Mouse (Mus musculus) stomach, embryonic 15.5 days (tissue): ENCODE data around the gene Gpnmb. TPM values are rescaled to one million over a fixed set of nuclear protein-coding genes. Genes with fewer than 3 reads are reported as not detected.

ENCODE experiments used
- ATAC-seq: fragments of 200-750 bp; cut with Nextera tagmentation; 2 replicates; pipeline ENCODE4 v1.8.0; 2017; ENCODE audit warnings: low read depth, moderate number of reproducible peaks, moderate TSS enrichment; ENCODE audit not compliant: insufficient read depth, low FRiP score
- H3K27ac ChIP-seq: fragments of 300-500 bp; sonication (generic); 2 replicates; pipeline ENCODE4 v1.5.1; 2015; ENCODE audit warnings: mild to moderate bottlenecking, inconsistent platforms
- H3K27me3 ChIP-seq: fragments of 300-500 bp; sonication (generic); replicated peaks from 2 replicates; pipeline ENCODE4 v1.6.1; 2015; ENCODE audit warnings: inconsistent platforms
- H3K36me3 ChIP-seq: fragments of 300-500 bp; sonication (generic); 2 replicates; pipeline ENCODE4 v1.6.1; 2015; ENCODE audit warnings: inconsistent platforms
- H3K4me1 ChIP-seq: fragments of 300-500 bp; sonication (generic); 2 replicates; pipeline ENCODE4 v1.6.1; 2015; ENCODE audit warnings: inconsistent platforms
- H3K4me2 ChIP-seq: fragments of 300-500 bp; sonication (generic); 2 replicates; pipeline ENCODE4 v1.6.1; 2015; ENCODE audit warnings: mild to moderate bottlenecking, inconsistent platforms
- H3K4me3 ChIP-seq: fragments of 300-500 bp; sonication (generic); replicated peaks from 2 replicates; pipeline ENCODE4 v1.5.1; 2015; ENCODE audit warnings: inconsistent platforms
- H3K9ac ChIP-seq: fragments of 300-500 bp; sonication (generic); 2 replicates; pipeline ENCODE4 v1.6.1; 2015; ENCODE audit warnings: inconsistent platforms
- H3K9me3 ChIP-seq: fragments of 300-500 bp; sonication (generic); 2 replicates; pipeline ENCODE4 v1.6.1; 2016; ENCODE audit warnings: inconsistent platforms
- WGBS: fragments of 180-500 bp; shearing (Covaris S2); methylation state at CpG from one replicate; pipeline ENCODE4 v1.1.7; 2015; 5-methylcytosine and 5-hydroxymethylcytosine counted together
- polyA plus RNA-seq: library from polyadenylated mRNA; unstranded; fragments of >200 nt; fragmentation: Nextera tagmentation; extraction: Ambion mirVana; gene quantifications from 2 replicates; pipeline ENCODE4 v1.2.1, GENCODE M21; 2015

Gene Gpnmb
- 0.26 and 0.34 TPM in 2 replicates for polyA plus RNA-seq

DNA sequence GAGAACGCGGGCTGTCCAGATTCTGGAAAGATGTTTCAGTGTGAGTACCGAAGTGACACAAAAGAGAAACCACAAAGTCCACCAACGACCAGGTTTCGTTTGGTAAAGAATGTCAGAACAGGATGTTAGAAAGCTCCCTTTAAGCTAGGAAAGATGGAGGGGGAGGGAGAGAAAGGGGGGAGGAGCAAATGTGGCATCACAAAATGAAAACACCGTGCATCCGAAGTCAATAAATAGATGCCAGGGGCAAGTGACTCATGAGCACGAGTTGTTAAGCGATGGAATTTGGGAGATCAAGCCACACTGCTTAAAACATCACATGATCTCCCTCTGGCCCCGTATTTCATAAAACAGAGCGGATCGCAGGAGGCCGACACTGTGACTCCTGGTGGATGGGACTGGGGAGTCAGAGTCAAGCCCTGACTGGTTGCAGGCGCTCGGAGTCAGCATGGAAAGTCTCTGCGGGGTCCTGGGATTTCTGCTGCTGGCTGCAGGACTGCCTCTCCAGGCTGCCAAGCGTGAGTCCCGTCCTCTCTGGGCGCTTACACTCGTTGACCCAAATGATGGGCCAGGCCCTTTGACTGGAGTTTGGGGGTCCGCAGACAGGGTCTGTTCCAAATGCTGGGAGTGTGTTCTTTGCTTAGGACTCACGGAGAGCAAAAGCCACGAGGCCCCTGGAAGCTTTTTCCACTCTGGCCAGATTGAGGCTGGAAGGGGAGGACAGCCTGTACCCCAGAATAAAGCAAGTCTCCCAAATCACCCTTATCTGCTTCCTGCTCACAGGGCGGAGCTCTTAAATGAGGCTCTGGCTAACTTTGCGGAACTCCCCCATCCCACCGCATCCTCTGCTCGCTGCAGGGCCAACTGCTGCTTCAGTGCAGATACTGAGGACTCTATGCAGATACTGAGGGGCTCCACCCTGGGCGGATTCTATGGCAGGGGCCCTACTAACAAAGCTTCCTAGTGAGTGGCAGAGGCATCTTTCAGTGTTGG is at the start of gene Gpnmb:
Gene Gpnmb (plus strand): TSS at position 272 of the 993 bp plus-strand sequence.
- no peak for ATAC-seq
- H3K4me3 ChIP-seq: no peak within 1 kb of the TSS; the same call in 1 of the 2 replicates
- 36% methylated on average over 28 of the region's 28 CpGs for WGBS

GRCm38 (mm10) chr6:48989971-48990370 is 46.4 kb upstream of the Gpnmb start:
- Histone ChIP-seq H3K36me3 (no peaks in the 10 kb centered on the region), H3K9ac (no peak overlapping the region), H3K4me3 (no peak overlapping the region), H3K27me3 (no peaks in the 10 kb centered on the region), H3K4me2 (no peak overlapping the region), H3K9me3 (no peaks in the 10 kb centered on the region), H3K4me1 (no peaks in the 10 kb centered on the region), H3K27ac (no peak overlapping the region)
- ATAC-seq: no peak
- 90% methylated on average over 5 of the region's 5 CpGs for WGBS

More for the DNA sequence above, at the start of gene Gpnmb:
- Histone ChIP-seq H3K36me3 (no peaks in the 10 kb centered on the region), H3K27ac (no peak within 1 kb of the TSS), H3K9ac (no peak within 1 kb of the TSS), H3K4me1 (0 out of 2 replicates have a peak, but pooled peaks cover 4% of the 10 kb centered on the region), H3K27me3 (no peaks in the 10 kb centered on the region), H3K4me2 (0 out of 2 replicates have a peak within 1 kb of the TSS, but pooled peaks have one; percentile 17), H3K9me3 (no peaks in the 10 kb centered on the region)

DNA sequence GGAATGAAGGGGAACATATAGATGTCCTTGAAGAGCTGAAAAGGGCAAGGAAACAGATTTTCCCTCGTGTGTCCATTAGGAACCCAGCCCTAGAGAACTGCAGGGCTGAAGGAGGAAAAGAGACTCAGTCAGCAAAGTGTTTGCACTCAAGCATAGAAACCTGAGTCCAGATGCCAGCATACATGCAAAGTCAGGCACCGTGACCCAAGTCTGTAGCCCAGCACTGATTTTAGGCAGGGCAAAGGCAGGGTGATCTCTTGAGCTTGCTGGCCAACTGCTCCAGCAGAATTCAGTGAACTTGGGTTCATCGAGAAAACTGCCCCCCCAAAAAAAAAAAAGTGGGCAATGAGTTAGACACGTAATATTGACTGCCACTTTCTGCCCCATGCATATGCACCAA is 44.4 kb upstream of the Gpnmb start:
- WGBS: 75% methylated on average over 4 of the region's 4 CpGs
- Histone ChIP-seq H3K4me2 (no peak overlapping the region), H3K4me3 (no peak overlapping the region), H3K27me3 (no peaks in the 10 kb centered on the region), H3K9ac (no peak overlapping the region), H3K9me3 (no peaks in the 10 kb centered on the region), H3K27ac (no peak overlapping the region), H3K4me1 (no peaks in the 10 kb centered on the region), H3K36me3 (no peaks in the 10 kb centered on the region)
- no peak for ATAC-seq

DNA sequence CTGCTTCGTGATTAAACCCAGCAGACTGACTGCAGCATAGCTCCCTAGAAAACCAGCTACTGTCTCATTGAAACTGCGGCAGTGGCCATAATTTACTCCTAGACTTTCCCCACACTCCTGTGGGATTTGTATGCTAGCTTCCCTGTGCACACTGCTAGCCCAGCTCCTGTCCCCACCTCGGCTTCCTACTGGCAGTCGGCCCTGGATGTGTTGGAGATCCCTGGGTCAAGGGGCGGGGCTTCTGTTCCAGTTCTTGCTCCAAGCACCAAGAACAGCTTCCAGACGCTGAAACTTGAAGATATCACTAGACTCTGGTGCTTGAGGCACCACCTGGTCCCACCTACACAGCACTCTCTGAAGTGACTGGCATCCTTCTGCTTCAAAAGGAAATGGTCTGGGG is 38.2 kb upstream of the Gpnmb start:
- 57% methylated on average over 6 of the region's 6 CpGs for WGBS
- no peak overlapping the region for H3K9ac ChIP-seq

GRCm38 (mm10) chr6:48998796-48999195 is 37.5 kb upstream of the Gpnmb start:
- Histone ChIP-seq H3K4me1 (no peaks in the 10 kb centered on the region), H3K9ac (no peak overlapping the region), H3K4me2 (no peak overlapping the region), H3K4me3 (no peak overlapping the region), H3K27me3 (no peaks in the 10 kb centered on the region), H3K9me3 (no peaks in the 10 kb centered on the region), H3K36me3 (no peaks in the 10 kb centered on the region), H3K27ac (no peak overlapping the region)
- WGBS: 86% methylated on average over 4 of the region's 4 CpGs
- ATAC-seq: no peak

More for the DNA sequence above, 38.2 kb upstream of the Gpnmb start:
- Histone ChIP-seq H3K4me3 (no peak overlapping the region), H3K27me3 (no peaks in the 10 kb centered on the region), H3K36me3 (no peaks in the 10 kb centered on the region), H3K27ac (no peak overlapping the region), H3K4me1 (no peaks in the 10 kb centered on the region), H3K9me3 (no peaks in the 10 kb centered on the region), H3K4me2 (no peak overlapping the region)
- no peak for ATAC-seq

GRCm38 (mm10) chr6:49003381-49003780 is 33.0 kb upstream of the Gpnmb start:
- H3K9ac ChIP-seq: no peak overlapping the region
- no peaks in the 10 kb centered on the region for H3K27me3 ChIP-seq
- no peaks in the 10 kb centered on the region for H3K4me1 ChIP-seq
- no peak for ATAC-seq
- H3K36me3 ChIP-seq: no peaks in the 10 kb centered on the region
- H3K4me3 ChIP-seq: no peak overlapping the region
- no peak overlapping the region for H3K27ac ChIP-seq
- H3K4me2 ChIP-seq: no peak overlapping the region
- no peaks in the 10 kb centered on the region for H3K9me3 ChIP-seq
- WGBS: 32% methylated on average over 4 of the region's 4 CpGs

GRCm38 (mm10) chr6:49007981-49008380 is 28.4 kb upstream of the Gpnmb start:
- Histone ChIP-seq H3K27me3 (no peaks in the 10 kb centered on the region), H3K4me3 (peak overlapping the region; percentile 41), H3K9ac (no peak overlapping the region), H3K36me3 (no peaks in the 10 kb centered on the region), H3K4me2 (peak overlapping the region; percentile 64), H3K9me3 (no peaks in the 10 kb centered on the region), H3K27ac (no peak overlapping the region), H3K4me1 (0 out of 2 replicates have a peak, but pooled peaks cover 5% of the 10 kb centered on the region)
- whole genome bisulfite sequencing: 1% methylated on average over 9 of the region's 9 CpGs
- ATAC-seq: no peak

DNA sequence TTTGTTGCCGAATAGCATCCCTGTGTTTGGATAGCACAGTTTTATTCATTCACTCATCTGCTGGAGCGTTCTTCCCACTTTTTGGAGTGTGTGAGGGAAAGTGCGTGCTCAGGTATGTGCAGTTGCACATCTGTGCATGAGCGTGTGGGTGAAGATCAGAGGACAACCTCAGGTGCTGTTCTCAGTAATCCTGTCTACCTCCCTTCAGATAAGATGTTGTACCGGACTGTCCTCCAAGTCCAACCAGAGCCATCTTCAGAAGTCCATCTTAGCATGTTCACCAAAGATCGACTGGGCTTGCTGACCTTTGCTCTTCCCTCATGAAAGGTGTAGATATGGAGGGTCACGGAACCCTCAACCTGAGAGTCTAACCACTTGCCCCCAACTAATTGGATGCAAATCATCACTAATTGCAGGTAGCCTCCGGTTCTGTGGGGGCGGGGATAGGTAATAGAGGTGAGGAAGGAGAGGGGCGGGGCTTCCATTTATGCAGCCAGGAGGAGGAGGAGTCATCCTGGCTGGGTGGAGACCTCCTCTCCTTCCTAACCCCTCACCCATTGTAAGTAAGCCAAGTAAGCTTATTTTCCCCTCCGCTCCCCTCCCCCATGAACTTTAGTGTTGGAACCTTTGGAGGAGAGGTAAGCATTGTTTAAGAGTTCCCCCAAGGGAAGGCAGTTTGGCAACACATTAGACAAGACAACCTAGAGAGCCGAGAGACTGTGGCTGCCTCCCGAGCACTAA is 27.8 kb upstream of the Gpnmb start:
- Histone ChIP-seq H3K4me1 (0 out of 2 replicates have a peak, but pooled peaks cover 5% of the 10 kb centered on the region), H3K4me3 (peak overlapping the region; percentile 41), H3K9me3 (no peaks in the 10 kb centered on the region), H3K36me3 (no peaks in the 10 kb centered on the region), H3K27me3 (no peaks in the 10 kb centered on the region), H3K9ac (no peak overlapping the region), H3K27ac (no peak overlapping the region), H3K4me2 (peak overlapping the region; percentile 64)
- ATAC-seq: peak; percentile 43; the same call in 1 of the 2 replicates
- 15% methylated on average over 13 of the region's 13 CpGs for WGBS

GRCm38 (mm10) chr6:49009161-49009555 is 27.2 kb upstream of the Gpnmb start:
- H3K4me3 ChIP-seq: 0 out of 2 replicates have a peak overlapping the region, but pooled peaks have one; percentile 41
- H3K4me2 ChIP-seq: peak overlapping the region; percentile 64
- no peak overlapping the region for H3K27ac ChIP-seq
- 0 out of 2 replicates have a peak, but pooled peaks cover 5% of the 10 kb centered on the region for H3K4me1 ChIP-seq
- no peak for ATAC-seq
- H3K9me3 ChIP-seq: no peaks in the 10 kb centered on the region
- WGBS: 27% methylated on average over 7 of the region's 7 CpGs
- no peak overlapping the region for H3K9ac ChIP-seq
- no peaks in the 10 kb centered on the region for H3K27me3 ChIP-seq
- no peaks in the 10 kb centered on the region for H3K36me3 ChIP-seq

DNA sequence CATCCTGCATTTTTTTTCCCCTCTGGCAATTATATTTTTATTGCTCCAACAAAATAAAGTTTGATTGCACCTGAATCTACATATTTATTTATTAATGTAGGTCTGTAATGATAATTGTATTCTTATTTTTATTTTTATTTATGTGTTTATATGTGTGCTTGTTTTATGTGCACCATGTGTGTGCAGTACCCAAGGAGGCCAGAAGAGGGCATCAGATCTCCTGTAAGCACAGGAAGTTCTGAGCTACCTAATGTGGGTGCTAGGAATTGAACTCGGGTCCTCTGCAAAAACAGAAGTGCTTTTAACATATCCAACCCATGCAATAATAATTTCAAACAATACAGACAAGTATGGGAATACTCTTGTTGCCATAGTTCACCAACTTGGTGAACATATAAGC is 26.7 kb upstream of the Gpnmb start:
- H3K27me3 ChIP-seq: no peaks in the 10 kb centered on the region
- no peak for ATAC-seq
- no peak overlapping the region for H3K27ac ChIP-seq
- H3K4me1 ChIP-seq: 0 out of 2 replicates have a peak, but pooled peaks cover 5% of the 10 kb centered on the region
- no peaks in the 10 kb centered on the region for H3K9me3 ChIP-seq
- H3K36me3 ChIP-seq: no peaks in the 10 kb centered on the region
- H3K4me2 ChIP-seq: no peak overlapping the region
- no peak overlapping the region for H3K9ac ChIP-seq
- 86% methylated on average over 1 of the region's 1 CpGs for WGBS
- no peak overlapping the region for H3K4me3 ChIP-seq

DNA sequence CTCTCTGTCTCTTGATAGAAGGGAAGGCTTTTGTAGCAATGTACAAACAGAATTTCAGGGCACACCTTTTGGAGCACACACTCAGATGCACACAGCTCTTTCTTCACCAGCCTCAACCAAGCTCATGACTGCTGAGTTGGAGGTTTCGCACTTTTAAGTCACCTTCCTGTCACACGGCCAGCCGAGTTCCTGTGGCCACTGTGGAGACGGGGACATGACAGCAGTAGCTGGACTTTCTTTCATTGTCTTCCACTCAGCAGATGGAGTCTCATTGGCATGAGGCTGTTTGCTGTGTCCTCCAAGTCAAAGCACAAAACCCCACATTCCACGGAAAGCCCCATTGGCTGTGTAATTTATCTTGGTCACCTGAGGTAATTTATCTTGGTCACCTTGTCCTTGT is 25.2 kb upstream of the Gpnmb start:
- no peak overlapping the region for H3K27ac ChIP-seq
- ATAC-seq: no peak
- no peak overlapping the region for H3K4me2 ChIP-seq
- no peak overlapping the region for H3K9ac ChIP-seq
- 65% methylated on average over 5 of the region's 5 CpGs for WGBS
- H3K4me3 ChIP-seq: no peak overlapping the region
- H3K27me3 ChIP-seq: no peaks in the 10 kb centered on the region
- H3K36me3 ChIP-seq: no peaks in the 10 kb centered on the region
- H3K4me1 ChIP-seq: 0 out of 2 replicates have a peak, but pooled peaks cover 5% of the 10 kb centered on the region
- H3K9me3 ChIP-seq: no peaks in the 10 kb centered on the region
